Mouse (Mus musculus): ENCODE results near the gene Mdm4.

DNA sequence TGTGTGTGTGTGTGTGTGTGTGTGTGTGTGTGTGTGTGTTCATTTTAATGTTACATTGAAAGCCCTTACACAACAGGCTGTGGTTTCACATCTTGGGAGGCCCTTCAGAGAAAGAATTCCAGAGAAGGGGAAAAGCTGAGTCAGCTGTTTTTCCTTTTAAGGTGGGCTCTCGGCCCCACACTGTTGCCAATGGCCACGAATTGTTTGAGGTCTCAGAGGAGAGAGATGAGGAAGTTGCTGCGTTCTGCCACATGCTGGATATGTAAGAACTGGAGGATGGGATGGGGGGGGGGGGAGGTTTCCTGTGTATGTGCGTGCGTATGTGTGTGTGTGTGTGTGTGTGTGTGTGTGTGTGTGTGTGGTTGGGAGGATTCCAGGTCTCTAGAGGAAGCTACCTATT lies 39.8 kb upstream of the Mdm4 start:
- TF ChIP-seq CHD2 (IDR thresholded peaks at IDR 0.05; ENCODE audit: low read depth, low read length) = no peak
- no peak for TF ChIP-seq ZC3H11A (IDR thresholded peaks at IDR 0.05; ENCODE audit: borderline replicate concordance, low read depth, low read length)
- TF ChIP-seq MAFK (IDR thresholded peaks at IDR 0.05; ENCODE audit: insufficient read depth, low read depth, low read length) = peak; percentile 99
- TF ChIP-seq ZNF384 (IDR thresholded peaks at IDR 0.05; ENCODE audit: low read depth, low read length) = no peak

Data from ES-E14 (cell line).